Mouse (Mus musculus): Measurements from ENCODE around the gene Mycbpap. TPM values are rescaled to one million over a fixed set of nuclear protein-coding genes. Genes with fewer than 3 reads are reported as not detected.

The Mycbpap gene
- polyA plus RNA-seq, 1 experiment from 2014 or later, result 2.9 TPM

- H3K9me3 ChIP-seq, result no peaks in the 10 kb centered on the region
- no peak for ATAC-seq (ENCODE audit: low FRiP score, low read depth)
- no peak overlapping the region; the same call in 1 of the 2 replicates for H3K27ac ChIP-seq (replicated peaks)
- no peak overlapping the region for H3K4me2 ChIP-seq (replicated peaks)
- no peak overlapping the region for H3K9ac ChIP-seq (replicated peaks)
- no peak overlapping the region for H3K4me3 ChIP-seq
- peaks cover 17% of the 10 kb centered on the region; the same call in 1 of the 2 replicates for H3K36me3 ChIP-seq
- WGBS, result 53% methylated on average over 2 of the region's 2 CpGs
- H3K4me1 ChIP-seq, result peaks cover 45% of the 10 kb centered on the region
- H3K27me3 ChIP-seq, result no peaks in the 10 kb centered on the region; the same call in none of the 2 replicates
Measured at GRCm38 (mm10) chr11:94464170-94464569, 57.4 kb downstream of the Mycbpap start.

GRCm38 (mm10) chr11:94461856-94462255, 59.7 kb downstream of the Mycbpap start:
- Histone ChIP-seq H3K9ac (replicated peaks) (no peak overlapping the region), H3K4me3 (no peak overlapping the region), H3K4me2 (replicated peaks) (no peak overlapping the region), H3K27ac (replicated peaks) (no peak overlapping the region), H3K36me3 (peaks cover 28% of the 10 kb centered on the region), H3K4me1 (peaks cover 25% of the 10 kb centered on the region), H3K27me3 (no peaks in the 10 kb centered on the region; the same call in 1 of the 2 replicates), H3K9me3 (no peaks in the 10 kb centered on the region)
- 93% methylated on average over 11 of the region's 11 CpGs for WGBS
- no peak for ATAC-seq (ENCODE audit: low FRiP score, low read depth)

GRCm38 (mm10) chr11:94457001-94457400, 64.5 kb downstream of the Mycbpap start:
- H3K4me3 ChIP-seq, result no peak overlapping the region
- WGBS, result 89% methylated on average over 15 of the region's 15 CpGs
- peaks cover 28% of the 10 kb centered on the region for H3K36me3 ChIP-seq
- peaks cover 9% of the 10 kb centered on the region for H3K4me1 ChIP-seq
- H3K27ac ChIP-seq (replicated peaks), result no peak overlapping the region
- H3K9ac ChIP-seq (replicated peaks), result no peak overlapping the region
- H3K9me3 ChIP-seq, result no peaks in the 10 kb centered on the region
- no peak overlapping the region for H3K4me2 ChIP-seq (replicated peaks)
- no peak for ATAC-seq (ENCODE audit: low FRiP score, low read depth)
- no peaks in the 10 kb centered on the region for H3K27me3 ChIP-seq

- 0 out of 2 replicates have a peak overlapping the region, but pooled peaks have one; percentile 16 for H3K27ac ChIP-seq (replicated peaks)
Measured at GRCm38 (mm10) chr11:94456347-94456746, 65.2 kb downstream of the Mycbpap start.

GRCm38 (mm10) chr11:94455161-94455820, 66.3 kb downstream of the Mycbpap start:
- H3K36me3 ChIP-seq, result peaks cover 23% of the 10 kb centered on the region
- 86% methylated on average over 10 of the region's 10 CpGs for WGBS
- no peak for ATAC-seq (ENCODE audit: low FRiP score, low read depth)
- H3K27me3 ChIP-seq, result no peaks in the 10 kb centered on the region
- H3K4me3 ChIP-seq, result no peak overlapping the region
- peaks cover 18% of the 10 kb centered on the region for H3K4me1 ChIP-seq
- H3K9ac ChIP-seq (replicated peaks), result no peak overlapping the region
- H3K4me2 ChIP-seq (replicated peaks), result no peak overlapping the region
- H3K27ac ChIP-seq (replicated peaks), result no peak overlapping the region
- H3K9me3 ChIP-seq, result no peaks in the 10 kb centered on the region

More at GRCm38 (mm10) chr11:94456347-94456746, 65.2 kb downstream of the Mycbpap start:
- Histone ChIP-seq H3K4me2 (replicated peaks) (no peak overlapping the region), H3K9ac (replicated peaks) (no peak overlapping the region), H3K9me3 (no peaks in the 10 kb centered on the region), H3K4me3 (no peak overlapping the region), H3K4me1 (peaks cover 9% of the 10 kb centered on the region), H3K27me3 (no peaks in the 10 kb centered on the region), H3K36me3 (peaks cover 27% of the 10 kb centered on the region)
- WGBS, result 86% methylated on average over 3 of the region's 3 CpGs
- ATAC-seq (ENCODE audit: low FRiP score, low read depth), result no peak

GRCm38 (mm10) chr11:94454756-94455155, 66.8 kb downstream of the Mycbpap start:
- H3K27me3 ChIP-seq, result no peaks in the 10 kb centered on the region
- H3K9me3 ChIP-seq, result no peaks in the 10 kb centered on the region
- ATAC-seq (ENCODE audit: low FRiP score, low read depth), result no peak
- 72% methylated on average over 5 of the region's 5 CpGs for WGBS
- H3K4me2 ChIP-seq (replicated peaks), result no peak overlapping the region
- no peak overlapping the region for H3K27ac ChIP-seq (replicated peaks)
- peaks cover 24% of the 10 kb centered on the region for H3K4me1 ChIP-seq
- no peak overlapping the region for H3K4me3 ChIP-seq
- no peak overlapping the region; the same call in 1 of the 2 replicates for H3K9ac ChIP-seq (replicated peaks)
- H3K36me3 ChIP-seq, result peaks cover 21% of the 10 kb centered on the region

Other genes starting within 250 kb of the Mycbpap start
- 0.32 and 0.42 TPM in 2 replicates for gene Gm21885, start 239.9 kb downstream of the Mycbpap start, polyA plus RNA-seq (2016; fragmentation: Nextera tagmentation; extraction: Ambion mirVana)
- 145 and 162 TPM in 2 replicates for gene Luc7l3, start 199.8 kb downstream of the Mycbpap start, polyA plus RNA-seq (2016; fragmentation: Nextera tagmentation; extraction: Ambion mirVana)
- gene Ankrd40, start 193.7 kb downstream of the Mycbpap start, polyA plus RNA-seq (2016; fragmentation: Nextera tagmentation; extraction: Ambion mirVana), result 19.7 and 21.7 TPM in 2 replicates
- 0.57 and 0.89 TPM in 2 replicates for gene Abcc3, start 128.7 kb downstream of the Mycbpap start, polyA plus RNA-seq (2016; fragmentation: Nextera tagmentation; extraction: Ambion mirVana)
- 16.2 and 16.5 TPM in 2 replicates for gene Cacna1g, start 47.5 kb downstream of the Mycbpap start, polyA plus RNA-seq (2016; fragmentation: Nextera tagmentation; extraction: Ambion mirVana)
- 0.36 TPM in 1 of 2 replicates, not detected in the other for gene Spata20, start 35.6 kb downstream of the Mycbpap start, polyA plus RNA-seq (2016; fragmentation: Nextera tagmentation; extraction: Ambion mirVana)
- 0.47 and 0.68 TPM in 2 replicates for gene Epn3, start 21.8 kb downstream of the Mycbpap start, polyA plus RNA-seq (2016; fragmentation: Nextera tagmentation; extraction: Ambion mirVana)
- 4.3 and 5.4 TPM in 2 replicates for gene Rsad1, start 27.5 kb upstream of the Mycbpap start, polyA plus RNA-seq (2016; fragmentation: Nextera tagmentation; extraction: Ambion mirVana)
- gene Chad, start 43.3 kb upstream of the Mycbpap start, polyA plus RNA-seq (2016; fragmentation: Nextera tagmentation; extraction: Ambion mirVana), result 0.31 and 0.45 TPM in 2 replicates
- 3.1 and 3.7 TPM in 2 replicates for gene Acsf2, start 80.1 kb upstream of the Mycbpap start, polyA plus RNA-seq (2016; fragmentation: Nextera tagmentation; extraction: Ambion mirVana)
- gene Lrrc59, start 108.0 kb upstream of the Mycbpap start, polyA plus RNA-seq (2016; fragmentation: Nextera tagmentation; extraction: Ambion mirVana), result 215 and 222 TPM in 2 replicates
- 130 and 131 TPM in 2 replicates for gene Mrpl27, start 132.0 kb upstream of the Mycbpap start, polyA plus RNA-seq (2016; fragmentation: Nextera tagmentation; extraction: Ambion mirVana)
- gene Eme1, start 132.2 kb upstream of the Mycbpap start, polyA plus RNA-seq (2016; fragmentation: Nextera tagmentation; extraction: Ambion mirVana), result 32.9 and 33.5 TPM in 2 replicates
- 17.2 and 18.8 TPM in 2 replicates for gene Xylt2, start 155.8 kb upstream of the Mycbpap start, polyA plus RNA-seq (2016; fragmentation: Nextera tagmentation; extraction: Ambion mirVana)
- not detected in 2 replicates for gene Gm11541, start 182.8 kb upstream of the Mycbpap start, polyA plus RNA-seq (2016; fragmentation: Nextera tagmentation; extraction: Ambion mirVana)
- 0.15 and 0.20 TPM in 2 replicates for gene Cdc34b, start 220.0 kb upstream of the Mycbpap start, polyA plus RNA-seq (2016; fragmentation: Nextera tagmentation; extraction: Ambion mirVana)

All from midbrain, embryonic 12.5 days (tissue).